Comparison of ENCODE assay signal across 8 mouse cellular contexts in the genomic region with DNA sequence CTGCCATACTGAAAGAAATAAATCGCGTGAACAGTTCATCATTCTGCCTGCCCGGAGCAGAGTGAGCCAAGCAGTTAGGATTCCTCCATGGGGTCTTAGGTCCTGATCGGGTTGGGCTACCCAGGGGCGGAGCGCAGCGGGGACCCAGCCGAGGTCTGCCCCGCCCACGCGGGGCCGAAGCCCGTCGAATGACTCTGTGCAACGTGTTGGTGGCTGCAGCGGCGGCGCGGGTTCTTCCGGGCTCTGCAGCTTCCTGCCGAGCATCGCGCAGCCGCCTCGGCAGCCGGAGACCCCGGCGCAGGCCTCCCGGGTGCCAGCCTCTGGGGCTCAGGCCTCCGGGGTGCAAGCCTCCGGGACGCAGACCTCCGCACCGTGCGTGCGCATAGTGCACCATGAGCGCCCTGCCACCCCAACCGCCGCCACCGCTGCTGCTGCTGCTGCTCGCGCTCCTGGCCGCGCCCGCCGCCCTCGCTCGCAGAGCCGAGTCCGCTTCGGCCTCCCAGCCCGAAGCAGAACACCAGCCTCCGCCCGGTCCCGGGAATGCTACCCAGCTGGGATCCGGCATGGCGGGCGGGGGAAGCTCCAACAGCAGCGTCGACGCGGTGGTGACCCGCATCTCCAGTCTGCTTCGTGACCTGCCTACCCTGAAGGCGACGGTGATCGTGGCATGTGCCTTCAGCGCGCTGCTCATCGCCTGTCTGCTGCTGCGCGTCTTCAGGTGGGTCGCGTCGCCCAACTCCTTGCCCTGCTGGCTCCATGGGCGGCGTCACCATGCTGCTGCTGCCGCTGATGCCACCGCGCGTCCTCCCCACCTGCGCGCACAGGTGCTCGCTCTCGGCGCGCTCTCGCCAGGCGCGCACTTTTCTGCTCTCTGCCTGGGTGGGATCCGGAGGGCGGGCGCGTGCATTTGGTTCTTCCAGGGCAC. TPM values are rescaled to one million over a fixed set of nuclear protein-coding genes. Genes with fewer than 3 reads are reported as not detected.
DNase-seq lines count a peak whose midpoint lies in the region; ATAC-seq and TF ChIP-seq lines count a peak whose summit lies in the region.

A gene (plus strand): TSS at position 192 of the 925 bp plus-strand sequence.

- peak; percentile 81 for DNase-seq in brain, adult 2 months (ENCODE audit: low read depth, low spot score)
- DNase-seq in frontal cortex, postnatal 25 days (ENCODE audit: low spot score in 2 of 2) = peak; percentile 41 to 47
- DNase-seq in left cerebral cortex, adult 18-20 months (ENCODE audit: low spot score in 2 of 2) = peak; percentile 48 to 64
- peak; percentile 64 for DNase-seq in lung, postnatal 25 days (ENCODE audit: low spot score)
- peak; percentile 85 to 86 for DNase-seq in right cerebral cortex, postnatal 10 days (ENCODE audit: low spot score in 2 of 2)
- no peak for DNase-seq in MN1 (ENCODE audit: low spot score)

- no peaks in the 10 kb centered on the region for H3K36me3 ChIP-seq in ES-Bruce4 (ENCODE audit: control insufficient read depth, insufficient read depth, low read length, poor library complexity, severe bottlenecking)
- H3K36me3 ChIP-seq in hindbrain, embryonic 16.5 days (ENCODE audit: control insufficient read depth, insufficient read depth, low read length) = no peaks in the 10 kb centered on the region

- peak within 1 kb of the TSS; percentile 66 for H3K4me3 ChIP-seq in ES-Bruce4 (ENCODE audit: low read depth, low read length)
- peak within 1 kb of the TSS; percentile 69 for H3K4me3 ChIP-seq in hindbrain, embryonic 16.5 days (ENCODE audit: low read length)

- H3K4me1 ChIP-seq in ES-Bruce4 (ENCODE audit: control insufficient read depth, insufficient read depth, low read length) = no peaks in the 10 kb centered on the region
- peaks cover 12% of the 10 kb centered on the region for H3K4me1 ChIP-seq in hindbrain, embryonic 16.5 days (ENCODE audit: control insufficient read depth, insufficient read depth, low read depth, low read length)

- peak within 1 kb of the TSS; percentile 30 for H3K9ac ChIP-seq in ES-Bruce4 (ENCODE audit: low read depth, poor library complexity, severe bottlenecking)
- H3K9ac ChIP-seq in hindbrain, embryonic 16.5 days (ENCODE audit: low read depth, low read length) = peak within 1 kb of the TSS; percentile 87

- peaks cover 6% of the 10 kb centered on the region; the same call in 1 of the 2 replicates for H3K27me3 ChIP-seq in ES-Bruce4 (ENCODE audit: control insufficient read depth, insufficient read depth, low read length, poor library complexity, severe bottlenecking)
- no peaks in the 10 kb centered on the region for H3K27me3 ChIP-seq in hindbrain, embryonic 16.5 days (replicated peaks; ENCODE audit: control insufficient read depth, insufficient read depth, low read length)

- peak; percentile 87 for ATAC-seq in hindbrain, embryonic 16.5 days

- no peak for TF ChIP-seq CTCF in ES-Bruce4 (IDR thresholded peaks at IDR 0.05; ENCODE audit: low read depth, low read length)

- under 1% methylated on average over 82 of the region's 94 CpGs for WGBS in hindbrain, embryonic 16.5 days

- no peak for TF ChIP-seq POLR2A in ES-Bruce4 (IDR thresholded peaks at IDR 0.05; ENCODE audit: insufficient read depth, low read length)

- no peak within 1 kb of the TSS for H3K27ac ChIP-seq in ES-Bruce4 (ENCODE audit: insufficient read depth, low read length)
- H3K27ac ChIP-seq in hindbrain, embryonic 16.5 days (ENCODE audit: low read depth, low read length) = peak within 1 kb of the TSS; percentile 91

- H3K9me3 ChIP-seq in ES-Bruce4 (replicated peaks; ENCODE audit: control insufficient read depth, insufficient read depth, low read length, poor library complexity, severe bottlenecking) = 0 out of 2 replicates have a peak, but pooled peaks cover 4% of the 10 kb centered on the region
- H3K9me3 ChIP-seq in hindbrain, embryonic 16.5 days (ENCODE audit: control insufficient read depth, low read length) = no peaks in the 10 kb centered on the region

- peak within 1 kb of the TSS; percentile 74 for H3K4me2 ChIP-seq in hindbrain, embryonic 16.5 days (ENCODE audit: low read length)

- TF ChIP-seq EP300 in ES-Bruce4 (IDR thresholded peaks at IDR 0.05; ENCODE audit: insufficient read depth, low read depth, low read length) = no peak

RNA-seq across cellular contexts. Expression of the gene that starts here (rescaled TPM):
- polyA plus RNA-seq in ES-Bruce4 (2011; ENCODE audit: insufficient read depth, insufficient read length, low read depth, missing spikeins) = 3.5 and 3.7 TPM in 2 replicates
- polyA plus RNA-seq in hindbrain, embryonic 16.5 days (2015; fragmentation: Nextera tagmentation; extraction: Ambion mirVana) = 38.1 and 43.3 TPM in 2 replicates
- 10 to 100 TPM; 33.5 to 34.9 TPM for total RNA-seq in left cerebral cortex, adult 18-20 months (2021)
